Mouse (Mus musculus) G1E (cell line): ENCODE data around the gene Ppp1r37. TPM values are rescaled to one million over a fixed set of nuclear protein-coding genes. Genes with fewer than 3 reads are reported as not detected.

Source experiments
- ATAC-seq: 2 replicates; pipeline ENCODE4 v1.8.0; 2016; ENCODE audit warnings: mild to moderate bottlenecking; ENCODE audit not compliant: insufficient number of reproducible peaks, poor library complexity, low FRiP score, severe bottlenecking; ENCODE audit errors: extremely low read depth
- DNase-seq: peaks from one replicate; pipeline ENCODE4 v3.0.0; 2012; ENCODE audit warnings: low spot score
- H3K27me3 ChIP-seq: 2 replicates; pipeline ENCODE4 v1.6.1; 2012; ENCODE audit warnings: mild to moderate bottlenecking, low read length, inconsistent platforms; ENCODE audit not compliant: insufficient read depth
- H3K36me3 ChIP-seq: replicated peaks from 2 replicates; pipeline ENCODE3; 2012; ENCODE audit warnings: mild to moderate bottlenecking, inconsistent platforms
- H3K4me1 ChIP-seq: 2 replicates; pipeline ENCODE4 v1.6.1; 2012; ENCODE audit warnings: low read depth, low read length, inconsistent platforms, mixed read lengths; ENCODE audit not compliant: insufficient read depth
- H3K4me3 ChIP-seq: 2 replicates; pipeline ENCODE4 v1.5.1; 2012; ENCODE audit warnings: low read depth, mild to moderate bottlenecking, inconsistent platforms, low read length, moderate library complexity, mixed read lengths
- H3K9me3 ChIP-seq: replicated peaks from 2 replicates; pipeline ENCODE4 v1.6.1; 2012; ENCODE audit warnings: inconsistent platforms
- CTCF ChIP-seq: IDR thresholded peaks from 2 replicates; pipeline ENCODE4 v1.5.1; 2012; ENCODE audit warnings: low read depth, low read length, inconsistent platforms, mixed read lengths
- GATA1 ChIP-seq: IDR thresholded peaks from 2 replicates; pipeline ENCODE4 v1.6.1; 2012; ENCODE audit warnings: borderline replicate concordance, low read length, inconsistent platforms, mixed read lengths
- GATA2 ChIP-seq: IDR thresholded peaks from 2 replicates; pipeline ENCODE4 v1.6.1; 2012; ENCODE audit warnings: low read depth, low read length, inconsistent platforms, borderline replicate concordance
- POLR2AphosphoS5 ChIP-seq: IDR thresholded peaks from 2 replicates; pipeline ENCODE4 v1.6.1; 2012; ENCODE audit warnings: low read depth, low read length, inconsistent platforms; ENCODE audit not compliant: insufficient replicate concordance
- TAL1 ChIP-seq: conservative IDR thresholded peaks from 2 replicates; pipeline ENCODE4 v1.6.1; 2012; ENCODE audit warnings: low read depth, low read length, inconsistent platforms, mixed read lengths
- polyA plus RNA-seq: library from polyadenylated mRNA; stranded (reverse); fragments of >175 nt; gene quantifications from 2 replicates; pipeline ENCODE4 v1.2.3, GENCODE M21; 2012
- total RNA-seq, 2 experiments: library from RNA; stranded (forward) in 1 of 2; stranded (reverse) in 1 of 2; fragments of 200-1000 nt in 1 of 2; fragments of >200 nt in 1 of 2; fragmentation: Nextera tagmentation in 1 of 2; gene quantifications; 2 replicates each; pipeline ENCODE4 v1.2.3; 2014 to 2017

The Ppp1r37 gene
- total and polyA plus RNA-seq, 3 experiments, result 10.9 to 68.4 (median 23.0) TPM

DNA sequence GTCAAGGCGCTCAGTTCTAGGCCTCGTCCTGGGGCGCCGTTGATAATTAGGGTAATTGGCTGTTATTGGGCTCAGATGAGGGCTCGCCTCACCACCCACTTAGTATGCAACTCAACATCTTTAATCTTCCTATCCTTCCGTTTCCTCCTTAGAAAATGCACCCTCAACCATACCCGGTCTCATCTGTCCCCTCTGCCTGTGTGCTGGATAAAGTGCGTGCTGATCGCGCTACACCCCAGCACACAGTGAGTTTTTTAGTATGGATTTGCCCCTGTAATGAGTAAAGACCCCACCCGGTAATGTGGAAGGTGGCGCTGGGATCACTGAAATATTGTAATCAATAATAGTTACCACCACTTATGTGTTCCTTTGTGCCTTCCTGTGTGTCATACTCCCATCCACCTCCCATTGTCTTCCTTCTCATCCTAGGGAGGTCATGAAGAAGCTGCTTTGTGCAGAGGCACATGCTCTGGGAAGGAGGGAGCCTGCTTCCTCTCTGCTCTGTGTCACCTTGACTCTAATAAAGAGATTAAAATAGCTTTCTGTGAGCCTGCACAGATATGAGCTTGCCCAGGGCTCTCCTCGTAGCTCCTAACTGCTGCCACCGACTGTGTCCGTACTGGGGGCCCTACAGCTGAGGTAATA lies 53.8 kb downstream of the Ppp1r37 start:
- DNase-seq (peak; percentile 40), ATAC-seq (no peak)
- no peaks in the 10 kb centered on the region for H3K27me3 ChIP-seq
- H3K36me3 ChIP-seq, result peaks cover 55% of the 10 kb centered on the region
- no peaks in the 10 kb centered on the region for H3K9me3 ChIP-seq
- no peak for TF ChIP-seq GATA2
- TF ChIP-seq CTCF, result no peak
- TF ChIP-seq POLR2AphosphoS5, result no peak
- H3K4me3 ChIP-seq, result peak overlapping the region; percentile 92
- peaks cover 42% of the 10 kb centered on the region for H3K4me1 ChIP-seq

DNA sequence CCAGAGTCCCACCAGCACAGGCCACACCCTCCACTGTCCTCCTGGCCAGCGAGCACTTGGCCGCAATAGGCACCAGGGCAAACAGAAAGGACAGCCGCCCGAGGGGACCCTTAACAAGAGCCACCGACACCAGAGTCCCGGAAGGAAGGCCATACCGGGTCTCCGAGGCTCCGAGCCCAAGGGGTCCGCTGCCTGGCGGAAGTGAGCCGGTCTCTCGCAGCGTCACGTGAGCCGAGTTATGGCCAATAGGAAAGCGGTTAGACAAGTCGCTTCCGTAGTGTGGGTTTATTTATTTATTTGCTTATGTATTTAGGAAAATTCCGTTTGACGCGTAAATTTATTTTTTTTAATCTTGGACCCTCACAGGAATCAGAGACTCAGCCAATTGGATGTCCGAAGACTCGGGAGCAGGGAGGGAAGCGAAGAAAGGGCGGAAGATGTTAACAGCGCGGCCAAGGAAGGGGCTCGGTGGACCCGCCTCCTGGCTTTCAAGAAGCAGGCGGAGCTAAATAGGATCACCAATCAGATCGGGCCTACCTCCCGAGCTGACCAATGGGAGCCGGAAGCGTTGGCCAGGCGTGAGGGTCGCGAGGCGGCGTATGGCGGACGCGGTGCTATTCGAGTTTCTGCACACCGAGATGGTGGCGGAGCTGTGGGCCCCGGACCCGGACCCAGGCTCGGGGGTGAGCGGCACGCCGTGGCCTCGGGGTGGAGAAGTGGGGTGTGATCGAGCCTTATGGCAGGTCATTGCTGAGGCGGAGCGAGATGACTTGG lies 54.5 kb downstream of the Ppp1r37 start, which contains the start of the genes Bloc1s3 and Trappc6a:
TSS of gene Bloc1s3 (minus strand) at position 218 of the 774 bp plus-strand sequence.
TSS of gene Trappc6a (plus strand) at position 246 of the 774 bp plus-strand sequence.
- Histone ChIP-seq H3K36me3 (peaks cover 51% of the 10 kb centered on the region), H3K9me3 (no peaks in the 10 kb centered on the region), H3K4me1 (peaks cover 42% of the 10 kb centered on the region), H3K4me3 (peak within 1 kb of the TSS; percentile 92), H3K27me3 (no peaks in the 10 kb centered on the region)
- DNase-seq (peak; percentile 99), ATAC-seq (peak; percentile 91)
- TF ChIP-seq TAL1 (no peak), CTCF (no peak), POLR2AphosphoS5 (0 out of 2 replicates have a peak, but pooled peaks have one; percentile 60)

DNA sequence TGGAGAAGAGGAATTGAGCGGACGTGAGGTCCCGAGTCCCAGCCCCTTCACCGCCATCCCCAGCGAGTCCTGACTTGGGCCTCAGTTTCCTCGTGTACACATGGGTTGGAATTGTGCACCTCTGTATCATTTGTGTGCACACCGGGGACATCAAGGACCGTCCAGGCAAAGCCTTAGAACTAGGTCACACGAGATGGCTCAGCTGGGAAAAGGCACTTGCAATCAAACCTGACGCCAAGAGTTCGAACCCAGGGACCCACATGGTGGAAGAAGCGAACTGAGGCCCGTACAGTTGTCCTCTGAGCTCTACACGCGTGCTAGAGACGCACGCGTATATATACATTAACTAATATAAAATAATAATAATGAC lies 55.3 kb downstream of the Ppp1r37 start:
- H3K4me3 ChIP-seq, result peak overlapping the region; percentile 92
- no peak for DNase-seq
- H3K4me1 ChIP-seq, result peaks cover 42% of the 10 kb centered on the region
- H3K36me3 ChIP-seq, result peaks cover 45% of the 10 kb centered on the region
- no peak for ATAC-seq
- no peaks in the 10 kb centered on the region for H3K9me3 ChIP-seq
- TF ChIP-seq CTCF (no peak), GATA1 (no peak), TAL1 (no peak), POLR2AphosphoS5 (no peak), GATA2 (no peak)
- no peaks in the 10 kb centered on the region for H3K27me3 ChIP-seq

DNA sequence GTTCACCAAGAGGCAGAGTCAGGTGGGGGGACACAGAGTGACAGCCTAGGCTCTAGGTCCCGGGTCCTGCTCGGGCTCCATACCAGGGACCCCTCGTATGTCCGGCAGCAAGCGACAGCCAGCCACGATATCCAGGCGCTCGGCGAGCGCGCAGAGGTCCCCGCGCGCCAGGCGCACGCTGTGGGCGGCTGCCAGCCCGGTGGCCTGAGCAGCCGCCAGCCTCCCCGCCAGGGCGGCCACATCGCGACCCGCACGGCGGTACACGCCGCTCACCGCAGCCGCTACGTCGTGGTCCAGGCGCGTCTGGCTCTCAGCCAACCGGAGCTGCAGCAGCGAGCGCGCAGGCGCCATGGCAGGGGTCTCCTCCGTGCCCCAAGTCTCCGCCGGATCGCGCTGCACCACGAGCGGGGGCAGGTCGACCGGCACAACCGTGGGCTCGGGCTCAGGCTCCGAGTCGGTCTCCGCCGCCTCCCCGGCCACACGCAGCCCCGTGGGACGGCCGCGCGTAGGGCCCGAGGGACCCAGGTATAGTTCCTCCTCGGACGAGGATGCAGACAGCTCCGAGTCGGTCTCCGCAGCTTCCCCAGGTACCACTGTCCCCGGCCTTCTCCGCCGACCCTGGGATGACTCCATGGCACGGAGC lies 55.8 kb downstream of the Ppp1r37 start:
- Histone ChIP-seq H3K9me3 (no peaks in the 10 kb centered on the region), H3K27me3 (no peaks in the 10 kb centered on the region), H3K4me3 (peak overlapping the region; percentile 92), H3K4me1 (peaks cover 42% of the 10 kb centered on the region), H3K36me3 (peaks cover 40% of the 10 kb centered on the region)
- ATAC-seq (no peak), DNase-seq (peak; percentile 57)
- TF ChIP-seq GATA1 (no peak), CTCF (no peak), GATA2 (no peak), TAL1 (no peak), POLR2AphosphoS5 (no peak)

DNA sequence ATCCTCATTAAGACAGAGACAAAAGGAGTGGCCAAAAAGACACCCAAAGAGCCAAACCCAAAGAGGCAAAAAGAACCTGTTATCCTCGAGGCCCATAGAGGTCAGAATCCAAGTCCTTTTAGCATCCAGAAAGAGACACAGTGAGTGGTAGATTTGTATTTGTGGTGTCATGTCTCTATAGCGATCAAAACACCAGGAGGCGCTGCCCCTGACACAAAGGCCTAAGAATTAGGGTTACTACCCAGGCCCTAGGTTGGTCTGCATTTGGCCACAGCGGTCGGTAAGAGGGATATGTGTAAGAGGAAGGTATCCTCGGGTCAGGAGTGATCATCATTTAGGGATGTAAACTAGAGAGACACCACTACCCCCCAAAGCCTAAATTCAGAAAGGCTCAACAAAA lies 56.5 kb downstream of the Ppp1r37 start:
- no peak for ATAC-seq
- peaks cover 41% of the 10 kb centered on the region for H3K4me1 ChIP-seq

DNA sequence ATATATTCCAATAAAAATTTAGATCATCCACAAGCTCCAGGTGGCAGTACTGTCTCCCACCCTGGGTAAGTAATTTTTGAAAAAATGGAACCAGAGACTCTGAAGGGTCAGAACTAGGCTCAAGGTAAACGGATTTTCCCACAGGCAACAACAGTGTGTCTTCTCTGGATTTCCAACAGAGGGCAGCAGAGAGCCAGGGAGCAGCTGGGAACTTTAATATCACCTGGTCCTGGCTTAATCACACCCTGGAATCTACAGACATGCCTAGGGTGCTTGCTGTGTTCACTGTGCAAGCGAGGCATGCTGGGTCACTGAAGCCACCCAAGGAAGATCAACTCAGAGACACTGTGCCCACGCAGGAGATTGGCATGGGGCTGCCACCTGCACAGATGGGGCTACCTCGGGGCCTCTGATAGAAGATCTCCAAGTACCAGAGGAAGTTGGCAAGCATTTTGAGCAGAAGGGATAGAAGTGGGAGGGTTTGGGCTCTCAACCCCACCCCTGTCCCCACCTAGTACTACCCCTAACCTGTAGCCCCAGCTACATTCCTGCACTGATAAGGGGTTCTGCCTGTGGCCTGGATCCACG lies 59.3 kb downstream of the Ppp1r37 start:
- H3K4me3 ChIP-seq, result no peak overlapping the region
- no peaks in the 10 kb centered on the region for H3K9me3 ChIP-seq
- ATAC-seq (no peak), DNase-seq (peak; percentile 21)
- H3K36me3 ChIP-seq, result peaks cover 20% of the 10 kb centered on the region
- H3K27me3 ChIP-seq, result peaks cover 5% of the 10 kb centered on the region; the same call in 1 of the 2 replicates
- H3K4me1 ChIP-seq, result peaks cover 40% of the 10 kb centered on the region
- TF ChIP-seq GATA2 (no peak), POLR2AphosphoS5 (no peak), TAL1 (no peak), GATA1 (no peak), CTCF (peak; percentile 84)

More for the DNA sequence above, 56.5 kb downstream of the Ppp1r37 start:
- peaks cover 33% of the 10 kb centered on the region for H3K36me3 ChIP-seq
- peak; percentile 63 for DNase-seq
- TF ChIP-seq CTCF (peak; percentile 17; the same call in 1 of the 2 replicates), GATA2 (no peak)
- no peaks in the 10 kb centered on the region for H3K9me3 ChIP-seq
- H3K27me3 ChIP-seq, result no peaks in the 10 kb centered on the region
- H3K4me3 ChIP-seq, result peak overlapping the region; percentile 92; the same call in 1 of the 2 replicates
